Mouse (Mus musculus) ES-E14 (cell line): ENCODE results near the gene Baz2a. TPM values are rescaled to one million over a fixed set of nuclear protein-coding genes. Genes with fewer than 3 reads are reported as not detected.
A peak's percentile ranks its signal among the peaks of the same experiment; 100 is the strongest.

Experiments used
- DNase-seq: peaks from one replicate; pipeline ENCODE4 v3.0.0-alpha.2; 2013; ENCODE audit warnings: low read depth, low spot score
- H3K27ac ChIP-seq: 2 replicates; pipeline ENCODE4 v1.5.1; 2012; ENCODE audit warnings: low read depth, mild to moderate bottlenecking, low read length, moderate library complexity, mixed read lengths; ENCODE audit not compliant: poor library complexity, insufficient read depth, severe bottlenecking
- H3K36me3 ChIP-seq: 2 replicates; pipeline ENCODE4 v1.6.1; 2012; ENCODE audit warnings: mild to moderate bottlenecking, low read length, moderate library complexity, mixed read lengths; ENCODE audit not compliant: control insufficient read depth, poor library complexity, insufficient read depth, severe bottlenecking
- H3K4me1 ChIP-seq, 2 experiments: fragments of 150-350 bp in 1 of 2; sonication (generic) in 1 of 2; 2 replicates each; pipeline ENCODE4 v1.6.1; 2012; ENCODE audit warnings: low read length in 2 of 2, mild to moderate bottlenecking in 1 of 2, mixed read lengths in 1 of 2; ENCODE audit not compliant: control insufficient read depth in 2 of 2, insufficient read depth in 2 of 2, poor library complexity in 1 of 2
- H3K4me3 ChIP-seq, 2 experiments: fragments of 150-350 bp in 1 of 2; sonication (generic) in 1 of 2; 2 replicates each; pipeline ENCODE4 v1.5.1; 2012; ENCODE audit warnings: low read length in 2 of 2, low read depth in 1 of 2, mild to moderate bottlenecking in 1 of 2, mixed read lengths in 1 of 2; ENCODE audit not compliant: insufficient read depth in 1 of 2, poor library complexity in 1 of 2, severe bottlenecking in 1 of 2
- H3K9ac ChIP-seq: 2 replicates; pipeline ENCODE4 v1.6.1; 2012; ENCODE audit warnings: low read depth, mild to moderate bottlenecking, low read length, mixed read lengths; ENCODE audit not compliant: poor library complexity, insufficient read depth, severe bottlenecking
- H3K9me3 ChIP-seq: fragments of 150-350 bp; sonication (generic); 2 replicates; pipeline ENCODE4 v1.6.1; 2012; ENCODE audit warnings: low read depth, mild to moderate bottlenecking, low read length; ENCODE audit not compliant: control insufficient read depth, insufficient read depth
- CHD2 ChIP-seq: IDR thresholded peaks from 2 replicates; pipeline ENCODE4 v1.6.1; 2014; ENCODE audit warnings: mild to moderate bottlenecking, low read depth, low read length, inconsistent platforms
- HCFC1 ChIP-seq: IDR thresholded peaks from 2 replicates; pipeline ENCODE4 v1.6.1; 2012; ENCODE audit warnings: low read length, inconsistent platforms, borderline replicate concordance; ENCODE audit not compliant: insufficient read depth
- MAFK ChIP-seq: IDR thresholded peaks from 2 replicates; pipeline ENCODE4 v1.6.1; 2014; ENCODE audit warnings: mild to moderate bottlenecking, low read depth, low read length, inconsistent platforms; ENCODE audit not compliant: insufficient read depth
- ZC3H11A ChIP-seq: IDR thresholded peaks from 2 replicates; pipeline ENCODE4 v1.6.1; 2012; ENCODE audit warnings: low read depth, mild to moderate bottlenecking, inconsistent platforms, low read length, borderline replicate concordance
- ZNF384 ChIP-seq: IDR thresholded peaks from 2 replicates; pipeline ENCODE4 v1.6.1; 2012; ENCODE audit warnings: low read depth, low read length, inconsistent platforms
- in situ Hi-C, 2 experiments: fragments of 600-800 bp; cut with MboI; formaldehyde crosslinking; loops; one replicate each; pipeline ENCODE4 v1.15.1; 2025; ENCODE audit warnings: low sequenced_read_pairs in 2 of 2, inconsistent platforms in 1 of 2; ENCODE audit not compliant: unreplicated experiment in 2 of 2
- total RNA-seq: library from RNA; depleted of rRNA; stranded (reverse); fragments of 300-350 nt; gene quantifications from 2 replicates; pipeline ENCODE4 v1.2.3, GENCODE M21; 2012

Baz2a gene
- total RNA-seq, 1 experiment: 42.8 TPM

DNA sequence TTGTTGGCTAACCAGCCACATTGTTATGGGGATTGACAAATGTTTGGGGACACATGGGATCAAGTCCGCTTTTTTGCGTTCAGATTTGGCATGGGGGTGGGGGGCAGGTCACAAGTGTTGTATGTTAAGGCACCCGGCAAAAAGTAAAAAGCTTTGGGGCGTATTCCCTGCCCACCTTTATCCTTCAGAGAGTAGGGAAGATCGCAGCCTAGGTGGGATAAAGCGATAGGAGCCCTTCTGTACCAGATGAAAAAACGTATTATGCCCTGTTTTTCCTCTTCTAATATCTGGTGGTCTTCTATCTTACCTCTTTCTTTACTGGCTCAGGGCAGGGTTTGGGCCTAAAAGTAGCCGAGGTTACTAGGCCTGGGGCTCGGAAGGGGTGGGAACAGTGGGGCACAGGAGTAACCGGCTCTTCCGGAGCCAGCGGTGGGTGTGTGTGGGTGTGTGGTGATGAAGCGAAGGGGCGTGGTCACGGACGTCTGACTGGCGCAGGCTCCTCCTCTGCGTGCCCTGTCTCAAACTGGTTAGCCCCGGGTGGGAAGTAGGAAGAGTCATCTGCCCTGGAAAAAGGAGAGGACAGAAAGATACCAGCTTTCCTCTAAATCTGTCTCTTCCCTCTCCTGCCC, 3.1 kb downstream of the Baz2a start:
- peak overlapping the region; percentile 17; the same call in 1 of the 2 replicates for H3K9ac ChIP-seq
- peaks cover 0 to 11% of the 10 kb centered on the region in 2 experiments; a peak in 1 of 4 replicates for H3K4me1 ChIP-seq
- TF ChIP-seq ZC3H11A: no peak
- no peak for TF ChIP-seq MAFK
- TF ChIP-seq HCFC1: no peak
- TF ChIP-seq CHD2: no peak
- no peak for TF ChIP-seq ZNF384
- peaks cover 6% of the 10 kb centered on the region; the same call in 1 of the 2 replicates for H3K36me3 ChIP-seq
- H3K4me3 ChIP-seq: peak overlapping the region; percentile 84 to 88
- no peaks in the 10 kb centered on the region for H3K9me3 ChIP-seq
- DNase-seq: peak; percentile 93
- peak overlapping the region; percentile 64; the same call in 1 of the 2 replicates for H3K27ac ChIP-seq
- in situ Hi-C loops: loop anchor here in 1 of 2 experiments (10.0 kb wide), 1 partner anchor 90 kb away; the partner anchor contains the start of gene Rbms2

DNA sequence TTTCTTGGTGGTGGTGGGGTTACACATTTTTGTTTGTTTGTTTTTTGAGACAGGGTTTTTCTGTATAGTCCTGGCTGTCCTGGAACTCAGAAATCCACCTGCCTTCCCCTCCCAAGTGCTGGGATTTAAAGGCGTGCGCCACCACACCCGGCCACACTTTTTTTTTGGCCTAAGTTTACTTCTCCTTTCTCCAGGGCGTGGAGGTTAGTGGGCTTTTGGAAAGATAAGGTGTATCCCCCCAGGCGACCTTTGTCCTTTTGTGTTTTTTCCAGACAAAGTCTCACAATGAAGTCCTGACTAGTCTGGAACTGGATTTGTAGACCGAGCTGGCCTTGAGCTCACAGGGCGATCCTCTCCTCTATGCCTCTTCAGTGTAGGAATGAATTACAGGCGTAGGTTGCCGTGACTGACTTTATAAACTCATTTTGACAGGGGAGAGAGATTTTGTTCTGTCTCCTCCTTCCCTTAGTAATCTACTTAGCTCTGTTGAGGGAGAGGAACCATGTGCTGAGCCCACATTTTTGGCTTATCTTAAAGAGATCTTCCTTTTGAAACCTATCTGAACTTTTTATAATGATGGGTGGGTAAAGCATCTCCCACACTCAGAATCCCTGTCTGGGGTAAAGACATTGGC, 3.7 kb downstream of the Baz2a start:
- TF ChIP-seq ZNF384 (0 out of 2 replicates have a peak, but pooled peaks have one; percentile 57), CHD2 (no peak)
- DNase-seq: peak; percentile 90
- H3K36me3 ChIP-seq: no peaks in the 10 kb centered on the region; the same call in 1 of the 2 replicates
- H3K27ac ChIP-seq: peak overlapping the region; percentile 20; the same call in 1 of the 2 replicates
- peaks cover 0 to 11% of the 10 kb centered on the region in 2 experiments; a peak in 1 of 4 replicates for H3K4me1 ChIP-seq
- H3K9ac ChIP-seq: peak overlapping the region; percentile 0; the same call in 1 of the 2 replicates
- no peaks in the 10 kb centered on the region for H3K9me3 ChIP-seq
- in situ Hi-C loops: loop anchor here in 1 of 2 experiments (10.0 kb wide), 1 partner anchor 90 kb away; the partner anchor contains the start of gene Rbms2
- peak overlapping the region; percentile 13 to 84; a peak in 3 of 4 replicates for H3K4me3 ChIP-seq

DNA sequence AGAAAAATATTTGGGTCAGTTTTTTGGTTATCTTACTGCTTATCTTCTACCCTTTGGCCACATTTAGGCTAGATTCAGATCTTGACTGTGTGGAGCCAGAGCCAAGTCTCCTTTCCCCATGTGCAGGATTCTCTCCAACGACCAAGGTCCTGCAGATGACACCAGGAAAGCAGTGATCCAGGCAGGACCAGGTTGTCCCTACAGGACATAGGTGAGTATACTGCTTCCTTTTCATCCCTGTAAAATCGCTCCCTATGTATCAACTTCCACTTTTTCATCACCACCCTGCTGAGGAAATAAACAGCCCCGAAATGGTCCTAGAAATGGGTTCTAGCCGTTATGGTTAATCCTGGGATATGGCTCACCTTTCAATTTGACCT, 4.9 kb downstream of the Baz2a start:
- Histone ChIP-seq H3K36me3 (no peaks in the 10 kb centered on the region; the same call in 1 of the 2 replicates), H3K27ac (no peak overlapping the region; the same call in 1 of the 2 replicates), H3K9ac (peak overlapping the region; percentile 60; the same call in 1 of the 2 replicates), H3K4me1 (peaks cover 0 to 12% of the 10 kb centered on the region in 2 experiments; a peak in 2 of 4 replicates), H3K4me3 (peak overlapping the region; percentile 84 to 98), H3K9me3 (no peaks in the 10 kb centered on the region)
- no peak for DNase-seq
- TF ChIP-seq ZC3H11A (no peak), HCFC1 (no peak), ZNF384 (no peak), CHD2 (no peak), MAFK (no peak)
- in situ Hi-C loops: loop anchor here in 1 of 2 experiments (10.0 kb wide), 1 partner anchor 88 kb away; the partner anchor contains the start of gene Rbms2

DNA sequence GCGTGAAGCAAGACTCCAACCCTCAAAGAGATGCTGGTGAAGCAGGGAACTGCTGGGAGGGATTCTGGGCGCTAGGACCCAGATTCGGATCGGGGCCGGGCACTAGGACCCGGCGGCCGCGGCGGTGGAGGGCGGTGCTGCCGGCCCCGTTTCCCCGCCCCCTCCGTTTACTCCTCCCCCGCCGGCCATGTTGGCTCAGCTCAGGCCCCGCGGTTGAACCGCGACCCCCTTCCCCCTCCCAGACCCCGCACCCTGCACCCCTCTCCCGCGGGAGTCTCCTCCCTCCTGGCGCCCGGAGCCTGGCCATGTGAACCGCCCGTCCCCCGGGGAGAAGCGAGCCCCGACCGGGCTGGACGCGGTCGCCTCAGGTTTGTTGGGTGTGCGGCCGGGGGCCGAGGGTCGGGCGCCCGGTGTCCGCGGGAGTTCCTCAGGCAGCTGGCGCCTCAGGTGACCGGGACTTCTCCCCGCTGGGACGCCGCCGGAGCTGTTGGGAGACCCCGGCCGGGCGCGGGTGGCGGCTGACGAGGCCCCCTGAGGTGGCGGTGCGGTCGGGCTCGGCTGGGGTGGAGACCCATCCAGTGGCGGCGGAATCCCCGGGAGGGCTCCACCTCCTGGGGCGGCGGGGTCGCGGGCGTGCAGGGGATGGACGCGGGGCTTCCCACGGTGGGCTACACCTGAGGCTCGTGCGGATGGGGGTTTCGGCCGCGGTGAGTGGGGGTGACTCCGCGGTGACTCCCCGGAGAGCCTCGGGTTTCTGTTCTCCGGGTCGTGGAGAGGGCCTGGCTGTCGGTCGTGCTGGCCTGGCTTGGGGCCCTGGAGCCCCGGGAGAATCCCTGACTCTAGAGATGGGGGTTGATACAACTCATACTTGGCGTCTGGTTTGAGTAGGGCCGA, 5.6 kb downstream of the Baz2a start:
- TF ChIP-seq HCFC1: peak; percentile 74; the same call in 1 of the 2 replicates
- TF ChIP-seq MAFK: no peak
- in situ Hi-C loops: loop anchor here in 1 of 2 experiments (10.0 kb wide), 1 partner anchor 88 kb away; the partner anchor contains the start of gene Rbms2
- H3K9me3 ChIP-seq: no peaks in the 10 kb centered on the region
- H3K36me3 ChIP-seq: no peaks in the 10 kb centered on the region; the same call in 1 of the 2 replicates
- H3K27ac ChIP-seq: peak overlapping the region; percentile 83
- H3K4me1 ChIP-seq: peaks cover 0 to 8% of the 10 kb centered on the region in 2 experiments; a peak in 3 of 4 replicates
- H3K9ac ChIP-seq: peak overlapping the region; percentile 94
- peak overlapping the region; percentile 84 to 98 for H3K4me3 ChIP-seq
- peak; percentile 77 for DNase-seq
